Mouse (Mus musculus) liver, postnatal 0 days (tissue): ENCODE measurements around the gene Spink2. TPM values are rescaled to one million over a fixed set of nuclear protein-coding genes. Genes with fewer than 3 reads are reported as not detected.

Source experiments
- ATAC-seq: fragments of 200-750 bp; cut with Nextera tagmentation; 2 replicates; pipeline ENCODE4 v1.8.0; 2017; ENCODE audit warnings: mild to moderate bottlenecking, moderate library complexity
- DNase-seq: peaks from one replicate; pipeline ENCODE4 v3.0.0-alpha.2; 2016
- H3K27ac ChIP-seq: fragments of 300-500 bp; sonication (generic); 2 replicates; pipeline ENCODE4 v1.5.1; 2014; ENCODE audit warnings: antibody characterized with exemption, moderate library complexity, mild to moderate bottlenecking, low read depth
- H3K27me3 ChIP-seq: fragments of 300-500 bp; sonication (generic); 2 replicates; pipeline ENCODE4 v1.6.1; 2014; ENCODE audit warnings: low read length, control low read depth, mixed read lengths; ENCODE audit not compliant: insufficient read depth
- H3K36me3 ChIP-seq: fragments of 300-500 bp; sonication (generic); replicated peaks from 2 replicates; pipeline ENCODE4 v1.6.1; 2014; ENCODE audit warnings: mild to moderate bottlenecking, control low read depth, low read length, moderate library complexity, mixed read lengths; ENCODE audit not compliant: insufficient read depth
- H3K4me1 ChIP-seq: fragments of 300-500 bp; sonication (generic); 2 replicates; pipeline ENCODE4 v1.6.1; 2014; ENCODE audit warnings: antibody characterized with exemption, mild to moderate bottlenecking, control low read depth; ENCODE audit not compliant: insufficient read depth
- H3K4me2 ChIP-seq: fragments of 300-500 bp; sonication (generic); 2 replicates; pipeline ENCODE4 v1.6.1; 2014; ENCODE audit warnings: low read depth, mild to moderate bottlenecking, low read length, moderate library complexity, mixed read lengths
- H3K4me3 ChIP-seq: fragments of 300-500 bp; sonication (generic); 2 replicates; pipeline ENCODE4 v1.5.1; 2014; ENCODE audit warnings: low read depth, low read length
- H3K9ac ChIP-seq: fragments of 300-500 bp; sonication (generic); replicated peaks from 2 replicates; pipeline ENCODE4 v1.6.1; 2014; ENCODE audit warnings: mild to moderate bottlenecking, moderate library complexity
- H3K9me3 ChIP-seq: fragments of 300-500 bp; sonication (generic); 2 replicates; pipeline ENCODE4 v1.6.1; 2016; ENCODE audit warnings: mild to moderate bottlenecking, control low read depth, low read length, mixed read lengths
- CTCF ChIP-seq: sonication (generic); IDR thresholded peaks from 2 replicates; pipeline ENCODE4 v1.5.1; 2016; ENCODE audit warnings: antibody characterized with exemption, low read depth
- EP300 ChIP-seq: IDR thresholded peaks from 2 replicates; pipeline ENCODE4 v1.6.1; 2016; ENCODE audit warnings: antibody characterized with exemption, low read depth, mild to moderate bottlenecking
- WGBS: fragments of 180-500 bp; shearing (Covaris S2); extraction: QIAGEN DNeasy Blood & Tissue Kit; methylation state at CpG from one replicate; pipeline ENCODE4 v1.1.7; 2014; ENCODE audit not compliant: insufficient replicate concordance; 5-methylcytosine and 5-hydroxymethylcytosine counted together
- polyA plus RNA-seq: library from polyadenylated mRNA; unstranded; fragments of >200 nt; fragmentation: Nextera tagmentation; extraction: Ambion mirVana; gene quantifications from 2 replicates; pipeline ENCODE4 v1.2.1, GENCODE M21; 2015

Gene Spink2
- polyA plus RNA-seq, 1 experiment from 2014 or later, result not detected

- Histone ChIP-seq H3K36me3 (no peaks in the 10 kb centered on the region), H3K4me2 (no peak overlapping the region), H3K9me3 (no peaks in the 10 kb centered on the region), H3K4me3 (no peak overlapping the region), H3K27ac (no peak overlapping the region), H3K4me1 (no peaks in the 10 kb centered on the region), H3K27me3 (no peaks in the 10 kb centered on the region), H3K9ac (no peak overlapping the region)
- DNase-seq (no peak), ATAC-seq (no peak)
- TF ChIP-seq EP300 (no peak), CTCF (no peak)
- WGBS, result 59% methylated on average over 9 of the region's 9 CpGs
Observed at GRCm38 (mm10) chr5:77178008-77178407, 33.3 kb downstream of the Spink2 start.

- H3K9me3 ChIP-seq, result no peaks in the 10 kb centered on the region
- no peak overlapping the region for H3K9ac ChIP-seq
- H3K36me3 ChIP-seq, result no peaks in the 10 kb centered on the region
- 54% methylated on average over 4 of the region's 4 CpGs for WGBS
- TF ChIP-seq EP300 (no peak), CTCF (no peak)
- no peaks in the 10 kb centered on the region for H3K27me3 ChIP-seq
- H3K4me2 ChIP-seq, result no peak overlapping the region
- ATAC-seq (no peak), DNase-seq (no peak)
- no peaks in the 10 kb centered on the region for H3K4me1 ChIP-seq
- H3K27ac ChIP-seq, result no peak overlapping the region
- no peak overlapping the region for H3K4me3 ChIP-seq
Observed at GRCm38 (mm10) chr5:77174779-77175178, 36.5 kb downstream of the Spink2 start.

DNA sequence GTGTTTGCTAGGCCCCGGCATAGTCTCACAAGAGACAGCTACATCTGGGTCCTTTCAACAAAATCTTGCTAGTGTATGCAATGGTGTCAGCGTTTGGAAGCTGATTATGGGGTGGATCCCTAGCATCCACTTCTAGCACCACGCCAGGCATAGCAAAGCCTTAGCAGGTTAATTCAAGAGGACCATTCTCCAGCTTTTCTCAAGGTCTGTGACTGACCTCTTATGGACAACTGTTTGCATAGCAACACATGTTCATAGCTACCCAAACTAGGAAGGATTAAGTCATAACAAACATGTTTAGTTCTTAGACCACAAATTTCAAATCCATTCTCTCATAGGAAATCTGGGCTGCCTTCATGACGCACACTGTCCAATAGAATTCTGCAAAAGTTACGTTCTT, 40.7 kb downstream of the Spink2 start:
- Histone ChIP-seq H3K36me3 (no peaks in the 10 kb centered on the region), H3K27ac (no peak overlapping the region), H3K9ac (no peak overlapping the region), H3K4me2 (no peak overlapping the region), H3K4me3 (no peak overlapping the region), H3K27me3 (no peaks in the 10 kb centered on the region), H3K9me3 (no peaks in the 10 kb centered on the region), H3K4me1 (no peaks in the 10 kb centered on the region)
- ATAC-seq (peak; percentile 48; the same call in 1 of the 2 replicates), DNase-seq (no peak)
- 54% methylated on average over 4 of the region's 5 CpGs for WGBS
- TF ChIP-seq CTCF (peak; percentile 80), EP300 (no peak)

- DNase-seq, result no peak
- 76% methylated on average over 22 of the region's 22 CpGs for WGBS
- H3K4me1 ChIP-seq, result no peaks in the 10 kb centered on the region
- H3K4me3 ChIP-seq, result no peak overlapping the region
- H3K4me2 ChIP-seq, result no peak overlapping the region
- ATAC-seq, result no peak
- H3K36me3 ChIP-seq, result no peaks in the 10 kb centered on the region
- no peak overlapping the region for H3K27ac ChIP-seq
- H3K9ac ChIP-seq, result no peak overlapping the region
- TF ChIP-seq EP300 (no peak), CTCF (no peak)
- H3K27me3 ChIP-seq, result no peaks in the 10 kb centered on the region
- H3K9me3 ChIP-seq, result no peaks in the 10 kb centered on the region
Observed at GRCm38 (mm10) chr5:77167306-77167945, 43.8 kb downstream of the Spink2 start.

DNA sequence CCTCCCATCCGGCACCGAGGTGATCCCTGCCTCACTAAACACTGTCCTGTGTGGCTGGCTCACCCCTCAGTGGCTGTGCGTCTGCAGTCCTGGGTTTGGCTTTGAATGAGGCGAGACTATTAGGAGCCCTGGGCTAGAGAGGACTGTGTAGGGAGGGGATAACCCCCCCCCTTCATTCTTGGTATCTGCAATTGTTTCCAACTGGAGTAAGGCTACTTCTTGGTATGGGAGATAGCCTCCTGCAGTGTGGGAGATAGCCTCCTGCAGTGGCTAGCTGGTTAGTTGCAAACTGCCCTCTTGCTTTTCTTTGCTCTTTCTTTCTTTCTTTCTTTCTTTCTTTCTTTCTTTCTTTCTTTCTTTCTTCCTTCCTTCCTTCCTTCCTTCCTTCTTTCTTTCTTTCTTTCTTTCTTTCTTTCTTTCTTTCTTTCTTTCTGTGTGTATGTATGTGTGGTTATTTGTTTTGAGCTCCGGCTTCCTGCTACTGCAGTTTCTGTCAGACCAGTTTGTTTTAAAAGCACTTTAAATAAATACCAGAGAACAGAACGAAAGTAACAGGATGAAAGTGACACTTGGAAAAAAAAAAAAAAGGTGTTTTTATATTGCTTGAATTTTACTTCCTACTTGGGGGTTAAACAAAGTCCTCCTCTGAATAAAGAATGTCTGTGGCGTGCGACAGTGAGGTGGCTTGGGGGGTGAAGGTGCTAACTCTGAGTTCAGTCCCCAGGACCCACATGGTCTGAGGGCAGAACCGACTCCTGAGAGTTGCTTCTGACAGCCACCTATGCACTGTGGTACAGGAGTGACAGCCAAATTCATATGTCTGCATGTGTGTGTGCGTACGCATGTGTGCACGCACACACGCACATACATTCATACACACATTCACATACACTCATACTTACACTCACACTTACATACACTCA, 45.3 kb downstream of the Spink2 start:
- Histone ChIP-seq H3K4me2 (no peak overlapping the region), H3K4me1 (no peaks in the 10 kb centered on the region), H3K27me3 (no peaks in the 10 kb centered on the region), H3K9ac (no peak overlapping the region), H3K27ac (no peak overlapping the region), H3K4me3 (no peak overlapping the region), H3K9me3 (no peaks in the 10 kb centered on the region), H3K36me3 (no peaks in the 10 kb centered on the region)
- TF ChIP-seq CTCF, result no peak
- no peak for TF ChIP-seq EP300
- ATAC-seq (no peak), DNase-seq (no peak)
- WGBS, result 74% methylated on average over 13 of the region's 13 CpGs

GRCm38 (mm10) chr5:77163597-77163996, 47.7 kb downstream of the Spink2 start:
- no peak for DNase-seq

More at GRCm38 (mm10) chr5:77163597-77163996, 47.7 kb downstream of the Spink2 start:
- H3K4me2 ChIP-seq, result no peak overlapping the region
- TF ChIP-seq CTCF (no peak), EP300 (no peak)
- 82% methylated on average over 7 of the region's 7 CpGs for WGBS
- no peaks in the 10 kb centered on the region for H3K36me3 ChIP-seq
- no peaks in the 10 kb centered on the region for H3K27me3 ChIP-seq
- H3K4me3 ChIP-seq, result no peak overlapping the region
- no peaks in the 10 kb centered on the region for H3K9me3 ChIP-seq
- no peak overlapping the region for H3K27ac ChIP-seq
- no peaks in the 10 kb centered on the region for H3K4me1 ChIP-seq
- no peak overlapping the region for H3K9ac ChIP-seq
- no peak for ATAC-seq
